Mouse (Mus musculus): ENCODE results near the gene Rnase13. TPM values are rescaled to one million over a fixed set of nuclear protein-coding genes. Genes with fewer than 3 reads are reported as not detected.
"Not testable (repeated sequence)": the region's sequence is repeated elsewhere in the genome, so short reads cannot be mapped to it uniquely, and the experiment has no call there.

Rnase13 gene
- polyA plus RNA-seq, 1 experiment = 0.21 TPM

GRCm38 (mm10) chr14:51929968-51930367, 7.4 kb upstream of the Rnase13 start:
- Histone ChIP-seq H3K27ac (ENCODE audit: insufficient read depth, low read length) (0 out of 2 replicates have a peak overlapping the region, but pooled peaks have one; percentile 24), H3K4me1 (ENCODE audit: control insufficient read depth, insufficient read depth, low read length) (no peaks in the 10 kb centered on the region), H3K4me3 (ENCODE audit: insufficient read depth, low read length) (no peak overlapping the region)
- TF ChIP-seq POLR2A (IDR thresholded peaks at IDR 0.05; ENCODE audit: extremely low read depth, insufficient read depth, low read length) = no peak
- TF ChIP-seq CTCF (IDR thresholded peaks at IDR 0.05; ENCODE audit: extremely low read depth, insufficient read depth, low read length) = no peak

GRCm38 (mm10) chr14:51929309-51929943, 6.9 kb upstream of the Rnase13 start:
- Histone ChIP-seq H3K4me1 (ENCODE audit: control insufficient read depth, insufficient read depth, low read length) (no peaks in the 10 kb centered on the region), H3K27ac (ENCODE audit: insufficient read depth, low read length) (peak overlapping the region; percentile 16; the same call in 1 of the 2 replicates), H3K4me3 (ENCODE audit: insufficient read depth, low read length) (no peak overlapping the region)
- no peak for TF ChIP-seq CTCF (IDR thresholded peaks at IDR 0.05; ENCODE audit: extremely low read depth, insufficient read depth, low read length)
- TF ChIP-seq POLR2A (IDR thresholded peaks at IDR 0.05; ENCODE audit: extremely low read depth, insufficient read depth, low read length) = 0 out of 2 replicates have a peak, but pooled peaks have one; percentile 25

- not testable (repeated sequence) for H3K4me3 ChIP-seq (ENCODE audit: insufficient read depth, low read length); H3K4me1 ChIP-seq (ENCODE audit: control insufficient read depth, insufficient read depth, low read length); H3K27ac ChIP-seq (ENCODE audit: insufficient read depth, low read length)
Measured at GRCm38 (mm10) chr14:51926930-51927329, 4.4 kb upstream of the Rnase13 start.

- Histone ChIP-seq H3K4me3 (ENCODE audit: insufficient read depth, low read length) (no peak overlapping the region), H3K27ac (ENCODE audit: insufficient read depth, low read length) (no peak overlapping the region), H3K4me1 (ENCODE audit: control insufficient read depth, insufficient read depth, low read length) (peaks cover 4% of the 10 kb centered on the region; the same call in 1 of the 2 replicates)
- no peak for TF ChIP-seq POLR2A (IDR thresholded peaks at IDR 0.05; ENCODE audit: extremely low read depth, insufficient read depth, low read length)
- TF ChIP-seq CTCF (IDR thresholded peaks at IDR 0.05; ENCODE audit: extremely low read depth, insufficient read depth, low read length) = no peak
Measured at GRCm38 (mm10) chr14:51923492-51923891, 919 bp upstream of the Rnase13 start.

GRCm38 (mm10) chr14:51922910-51923309, 337 bp upstream of the Rnase13 start:
- no peak overlapping the region for H3K27ac ChIP-seq (ENCODE audit: insufficient read depth, low read length)
- no peak overlapping the region for H3K4me3 ChIP-seq (ENCODE audit: insufficient read depth, low read length)
- TF ChIP-seq CTCF (IDR thresholded peaks at IDR 0.05; ENCODE audit: extremely low read depth, insufficient read depth, low read length) = no peak
- no peak for TF ChIP-seq POLR2A (IDR thresholded peaks at IDR 0.05; ENCODE audit: extremely low read depth, insufficient read depth, low read length)
- peaks cover 4% of the 10 kb centered on the region; the same call in 1 of the 2 replicates for H3K4me1 ChIP-seq (ENCODE audit: control insufficient read depth, insufficient read depth, low read length)

- TF ChIP-seq POLR2A (IDR thresholded peaks at IDR 0.05; ENCODE audit: extremely low read depth, insufficient read depth, low read length) (no peak), CTCF (IDR thresholded peaks at IDR 0.05; ENCODE audit: extremely low read depth, insufficient read depth, low read length) (no peak)
- Histone ChIP-seq H3K4me3 (ENCODE audit: insufficient read depth, low read length) (no peak overlapping the region), H3K27ac (ENCODE audit: insufficient read depth, low read length) (no peak overlapping the region), H3K4me1 (ENCODE audit: control insufficient read depth, insufficient read depth, low read length) (peaks cover 4% of the 10 kb centered on the region; the same call in 1 of the 2 replicates)
Measured at GRCm38 (mm10) chr14:51921759-51922570, 608 bp downstream of the Rnase13 start.

GRCm38 (mm10) chr14:51918966-51919365, 3.6 kb downstream of the Rnase13 start:
- Histone ChIP-seq H3K4me3 (ENCODE audit: insufficient read depth, low read length) (no peak overlapping the region), H3K4me1 (ENCODE audit: control insufficient read depth, insufficient read depth, low read length) (peaks cover 4% of the 10 kb centered on the region; the same call in 1 of the 2 replicates), H3K27ac (ENCODE audit: insufficient read depth, low read length) (no peak overlapping the region)
- TF ChIP-seq POLR2A (IDR thresholded peaks at IDR 0.05; ENCODE audit: extremely low read depth, insufficient read depth, low read length) (no peak), CTCF (IDR thresholded peaks at IDR 0.05; ENCODE audit: extremely low read depth, insufficient read depth, low read length) (no peak)

- Histone ChIP-seq H3K4me3 (ENCODE audit: insufficient read depth, low read length) (no peak within 1 kb of the TSS), H3K4me1 (ENCODE audit: control insufficient read depth, insufficient read depth, low read length) (peaks cover 4% of the 10 kb centered on the region; the same call in 1 of the 2 replicates), H3K27ac (ENCODE audit: insufficient read depth, low read length) (no peak within 1 kb of the TSS)
- TF ChIP-seq POLR2A (IDR thresholded peaks at IDR 0.05; ENCODE audit: extremely low read depth, insufficient read depth, low read length) (no peak), CTCF (IDR thresholded peaks at IDR 0.05; ENCODE audit: extremely low read depth, insufficient read depth, low read length) (no peak)
Measured at GRCm38 (mm10) chr14:51918125-51918524, 4.4 kb downstream of the Rnase13 start, which contains the start of gene Tppp2. Gene Tppp2 (plus strand): TSS chr14:51918425.

GRCm38 (mm10) chr14:51916539-51916938, 6.0 kb downstream of the Rnase13 start:
- no peak overlapping the region for H3K27ac ChIP-seq (ENCODE audit: insufficient read depth, low read length)
- no peak overlapping the region for H3K4me3 ChIP-seq (ENCODE audit: insufficient read depth, low read length)
- TF ChIP-seq POLR2A (IDR thresholded peaks at IDR 0.05; ENCODE audit: extremely low read depth, insufficient read depth, low read length) (no peak), CTCF (IDR thresholded peaks at IDR 0.05; ENCODE audit: extremely low read depth, insufficient read depth, low read length) (no peak)
- H3K4me1 ChIP-seq (ENCODE audit: control insufficient read depth, insufficient read depth, low read length) = no peaks in the 10 kb centered on the region; the same call in 1 of the 2 replicates
